Mouse (Mus musculus) MEL (cell line): ENCODE data around the gene Slc25a19. TPM values are rescaled to one million over a fixed set of nuclear protein-coding genes. Genes with fewer than 3 reads are reported as not detected.

Source experiments
- DNase-seq: peaks from one replicate; pipeline ENCODE4 v3.0.0; 2011; ENCODE audit warnings: low read depth, low spot score
- H3K27ac ChIP-seq: 2 replicates; pipeline ENCODE4 v1.5.1; 2012; ENCODE audit warnings: low read depth, mild to moderate bottlenecking, control low read depth, low read length, moderate library complexity; ENCODE audit not compliant: control insufficient read depth
- H3K27me3 ChIP-seq, 2 experiments: fragments of 150-350 bp in 1 of 2; sonication (generic) in 1 of 2; 2 replicates each; pipeline ENCODE4 v1.6.1; 2012; ENCODE audit warnings: low read length in 2 of 2, mild to moderate bottlenecking in 2 of 2, improper control_type of control experiment in 1 of 2, moderate library complexity in 1 of 2; ENCODE audit not compliant: insufficient read depth in 2 of 2, control insufficient read depth in 1 of 2
- H3K36me3 ChIP-seq, 2 experiments: 2 replicates each; pipeline ENCODE4 v1.6.1; 2012 to 2014; ENCODE audit warnings: low read length in 2 of 2, improper control_type of control experiment in 1 of 2, inconsistent platforms in 1 of 2, mild to moderate bottlenecking in 1 of 2; ENCODE audit not compliant: insufficient read depth in 2 of 2, control insufficient read depth in 1 of 2
- H3K4me1 ChIP-seq, 2 experiments: fragments of 150-350 bp in 1 of 2; sonication (generic) in 1 of 2; 2 replicates each; pipeline ENCODE4 v1.6.1; 2012; ENCODE audit warnings: low read length in 2 of 2, improper control_type of control experiment in 1 of 2, mild to moderate bottlenecking in 1 of 2; ENCODE audit not compliant: insufficient read depth in 2 of 2, control insufficient read depth in 1 of 2
- H3K4me3 ChIP-seq, 2 experiments: fragments of 150-350 bp in 1 of 2; sonication (generic) in 1 of 2; 2 replicates each; pipeline ENCODE4 v1.5.1; 2012; ENCODE audit warnings: low read depth in 2 of 2, low read length in 2 of 2, mild to moderate bottlenecking in 2 of 2, moderate library complexity in 2 of 2, control low read depth in 1 of 2, improper control_type of control experiment in 1 of 2; ENCODE audit not compliant: control insufficient read depth in 1 of 2, insufficient read depth in 1 of 2
- H3K79me2 ChIP-seq: 2 replicates; pipeline ENCODE4 v1.6.1; 2012; ENCODE audit warnings: mild to moderate bottlenecking, low read length, moderate library complexity; ENCODE audit not compliant: control insufficient read depth, poor library complexity, insufficient read depth
- H3K9ac ChIP-seq: 2 replicates; pipeline ENCODE4 v1.6.1; 2012; ENCODE audit warnings: low read depth, mild to moderate bottlenecking, control low read depth, low read length, moderate library complexity; ENCODE audit not compliant: control insufficient read depth, poor library complexity, severe bottlenecking
- H3K9me3 ChIP-seq: fragments of 150-350 bp; sonication (generic); replicated peaks from 2 replicates; pipeline ENCODE4 v1.6.1; 2012; ENCODE audit warnings: mild to moderate bottlenecking, low read length, improper control_type of control experiment, moderate library complexity; ENCODE audit not compliant: insufficient read depth
- CHD1 ChIP-seq: IDR thresholded peaks from 2 replicates; pipeline ENCODE4 v1.6.1; 2012; ENCODE audit warnings: low read depth, mild to moderate bottlenecking, inconsistent platforms, low read length, improper control_type of control experiment
- CHD2 ChIP-seq: IDR thresholded peaks from 2 replicates; pipeline ENCODE4 v1.6.1; 2011; ENCODE audit warnings: low read length, improper control_type of control experiment
- ELF1 ChIP-seq: IDR thresholded peaks from 2 replicates; pipeline ENCODE4 v1.6.1; 2014; ENCODE audit warnings: low read depth, mild to moderate bottlenecking, inconsistent platforms, low read length, improper control_type of control experiment, moderate library complexity
- EP300 ChIP-seq, 2 experiments: IDR thresholded peaks; 2 replicates each; pipeline ENCODE4 v1.6.1; 2011; ENCODE audit warnings: improper control_type of control experiment in 2 of 2, low read length in 2 of 2, low read depth in 1 of 2, mild to moderate bottlenecking in 1 of 2
- ETS1 ChIP-seq: IDR thresholded peaks from 2 replicates; pipeline ENCODE4 v1.6.1; 2012; ENCODE audit warnings: low read depth, mild to moderate bottlenecking, inconsistent platforms, low read length, improper control_type of control experiment, moderate library complexity
- HCFC1 ChIP-seq: IDR thresholded peaks from 2 replicates; pipeline ENCODE4 v1.6.1; 2012; ENCODE audit warnings: low read depth, mild to moderate bottlenecking, inconsistent platforms, low read length, improper control_type of control experiment, moderate library complexity
- JUND ChIP-seq: IDR thresholded peaks from 2 replicates; pipeline ENCODE4 v1.6.1; 2011; ENCODE audit warnings: low read depth, mild to moderate bottlenecking, improper control_type of control experiment, low read length
- MAFK ChIP-seq: IDR thresholded peaks from 2 replicates; pipeline ENCODE4 v1.6.1; 2011; ENCODE audit warnings: low read depth, mild to moderate bottlenecking, low read length, improper control_type of control experiment, borderline replicate concordance
- MAX ChIP-seq: IDR thresholded peaks from 2 replicates; pipeline ENCODE4 v1.6.1; 2011; ENCODE audit warnings: low read length, improper control_type of control experiment
- MAZ ChIP-seq: IDR thresholded peaks from 2 replicates; pipeline ENCODE4 v1.6.1; 2012; ENCODE audit warnings: low read depth, mild to moderate bottlenecking, inconsistent platforms, low read length, improper control_type of control experiment
- MEF2A ChIP-seq: IDR thresholded peaks from 2 replicates; pipeline ENCODE4 v1.6.1; 2014; ENCODE audit warnings: low read depth, mild to moderate bottlenecking, inconsistent platforms, low read length, improper control_type of control experiment; ENCODE audit not compliant: poor library complexity, insufficient replicate concordance, severe bottlenecking; ENCODE audit errors: extremely low read depth
- MYB ChIP-seq: IDR thresholded peaks from 2 replicates; pipeline ENCODE4 v1.6.1; 2011; ENCODE audit warnings: mild to moderate bottlenecking, low read depth, low read length, improper control_type of control experiment
- MYC ChIP-seq: IDR thresholded peaks from 2 replicates; pipeline ENCODE4 v1.6.1; 2011; ENCODE audit warnings: low read depth, mild to moderate bottlenecking, low read length, improper control_type of control experiment, moderate library complexity
- NRF1 ChIP-seq: IDR thresholded peaks from 2 replicates; pipeline ENCODE4 v1.6.1; 2014; ENCODE audit warnings: low read depth, mild to moderate bottlenecking, inconsistent platforms, low read length, improper control_type of control experiment, moderate library complexity; ENCODE audit not compliant: poor library complexity, insufficient read depth, severe bottlenecking
- POLR2A ChIP-seq, 2 experiments: IDR thresholded peaks; 2 replicates each; pipeline ENCODE4 v1.6.1; 2011 to 2012; ENCODE audit warnings: low read length in 2 of 2, mild to moderate bottlenecking in 2 of 2, control low read depth in 1 of 2, improper control_type of control experiment in 1 of 2, low read depth in 1 of 2, moderate library complexity in 1 of 2; ENCODE audit not compliant: control insufficient read depth in 1 of 2, insufficient read depth in 1 of 2, poor library complexity in 1 of 2
- POLR2AphosphoS2 ChIP-seq: IDR thresholded peaks from 2 replicates; pipeline ENCODE4 v1.6.1; 2011; ENCODE audit warnings: low read length, improper control_type of control experiment
- POLR2AphosphoS5 ChIP-seq: IDR thresholded peaks from 2 replicates; pipeline ENCODE4 v1.6.1; 2012; ENCODE audit warnings: low read depth, borderline replicate concordance, mild to moderate bottlenecking, inconsistent platforms, low read length, moderate library complexity, mixed read lengths
- SIN3A ChIP-seq: IDR thresholded peaks from 2 replicates; pipeline ENCODE4 v1.6.1; 2012; ENCODE audit warnings: low read length, improper control_type of control experiment, inconsistent platforms
- SMC3 ChIP-seq: IDR thresholded peaks from 2 replicates; pipeline ENCODE4 v1.6.1; 2011; ENCODE audit warnings: low read depth, low read length, improper control_type of control experiment
- TAL1 ChIP-seq: IDR thresholded peaks from 2 replicates; pipeline ENCODE4 v1.6.1; 2012; ENCODE audit warnings: mild to moderate bottlenecking, inconsistent platforms, low read length, moderate library complexity, mixed read lengths
- TBP ChIP-seq: IDR thresholded peaks from 2 replicates; pipeline ENCODE4 v1.8.0; 2011; ENCODE audit warnings: low read depth, low read length, improper control_type of control experiment
- TCF12 ChIP-seq: IDR thresholded peaks from 2 replicates; pipeline ENCODE4 v1.6.1; 2014; ENCODE audit warnings: low read depth, mild to moderate bottlenecking, inconsistent platforms, low read length, improper control_type of control experiment, moderate library complexity
- UBTF ChIP-seq: IDR thresholded peaks from 2 replicates; pipeline ENCODE4 v1.6.1; 2012; ENCODE audit warnings: low read depth, mild to moderate bottlenecking, inconsistent platforms, low read length, improper control_type of control experiment, moderate library complexity, borderline replicate concordance; ENCODE audit not compliant: insufficient read depth
- USF1 ChIP-seq: IDR thresholded peaks from 2 replicates; pipeline ENCODE4 v1.6.1; 2014; ENCODE audit warnings: low read depth, mild to moderate bottlenecking, inconsistent platforms, low read length, improper control_type of control experiment, moderate library complexity
- USF2 ChIP-seq, 2 experiments: IDR thresholded peaks; 2 replicates each; pipeline ENCODE4 v1.6.1; 2011 to 2012; ENCODE audit warnings: improper control_type of control experiment in 2 of 2, low read length in 2 of 2, borderline replicate concordance in 1 of 2, inconsistent platforms in 1 of 2, low read depth in 1 of 2, mild to moderate bottlenecking in 1 of 2; ENCODE audit not compliant: insufficient read depth in 1 of 2
- ZMIZ1 ChIP-seq: IDR thresholded peaks from 2 replicates; pipeline ENCODE4 v1.6.1; 2012; ENCODE audit warnings: low read depth, mild to moderate bottlenecking, inconsistent platforms, low read length, improper control_type of control experiment, moderate library complexity
- ZNF384 ChIP-seq: IDR thresholded peaks from 2 replicates; pipeline ENCODE4 v1.6.1; 2012; ENCODE audit warnings: low read depth, mild to moderate bottlenecking, inconsistent platforms, low read length, improper control_type of control experiment
- polyA plus RNA-seq, 2 experiments: library from polyadenylated mRNA; stranded (reverse) in 1 of 2; unstranded in 1 of 2; fragments of >175 nt in 1 of 2; fragments of >200 nt in 1 of 2; gene quantifications; 2 replicates each; pipeline versions ENCODE4 v1.2.1 to v1.2.4; 2012; ENCODE audit warnings: low replicate concordance in 2 of 2, low read depth in 1 of 2; ENCODE audit not compliant: insufficient read length in 2 of 2, insufficient read depth in 1 of 2, missing spikeins in 1 of 2
- total RNA-seq: library from RNA; depleted of rRNA; stranded (reverse); fragments of 300-350 nt; gene quantifications from 2 replicates; pipeline ENCODE4 v1.2.3, GENCODE M21; 2012

Gene Slc25a19
- total and polyA plus RNA-seq, 3 experiments = 35.3 to 43.1 TPM; not detected in 1

DNA sequence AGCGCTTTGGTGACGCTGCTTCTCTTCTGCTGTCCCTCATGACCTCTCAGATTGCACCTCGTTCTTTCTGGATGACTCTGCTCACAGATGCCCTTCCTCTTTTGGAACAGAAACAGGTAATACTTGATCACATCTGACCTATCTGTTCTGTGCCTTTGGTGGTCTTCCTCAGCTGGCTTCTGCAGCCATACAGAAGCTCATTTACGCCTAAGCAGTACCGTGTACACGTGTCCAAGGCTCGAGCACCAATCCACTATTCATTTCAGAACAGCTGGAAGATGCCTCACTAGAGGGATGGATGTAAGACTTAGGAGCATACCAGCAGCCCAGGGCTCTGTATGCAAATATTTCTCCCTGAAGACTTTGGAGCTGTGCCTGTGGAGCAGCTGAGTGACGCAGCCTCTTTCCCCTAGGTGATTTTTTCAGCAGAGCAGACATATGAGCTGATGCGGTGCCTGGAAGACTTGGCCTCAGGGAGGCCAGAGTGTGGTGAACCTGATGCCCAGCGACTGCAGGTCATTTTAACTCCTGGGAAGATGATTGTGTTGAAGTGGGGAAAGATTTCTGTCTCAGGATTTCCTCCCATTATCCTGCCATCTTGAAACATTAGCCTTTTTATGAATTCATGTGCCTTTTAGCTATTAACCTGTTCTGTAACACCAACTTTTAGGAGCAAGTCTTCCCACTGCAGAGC lies 45.0 kb downstream of the Slc25a19 start:
- Histone ChIP-seq H3K4me1 (no peaks in the 10 kb centered on the region), H3K9me3 (no peaks in the 10 kb centered on the region), H3K27ac (no peak overlapping the region), H3K9ac (no peak overlapping the region), H3K27me3 (no peaks in the 10 kb centered on the region), H3K4me3 (no peak overlapping the region), H3K79me2 (no peaks in the 10 kb centered on the region), H3K36me3 (peaks cover 0 to 14% of the 10 kb centered on the region in 2 experiments; a peak in 2 of 4 replicates)
- no peak for DNase-seq
- TF ChIP-seq SMC3 (0 out of 2 replicates have a peak, but pooled peaks have one; percentile 18), USF1 (no peak), NRF1 (no peak), MEF2A (no peak), POLR2AphosphoS5 (0 out of 2 replicates have a peak, but pooled peaks have one; percentile 18), JUND (no peak), ELF1 (no peak), TCF12 (no peak), POLR2A (IDR thresholded peaks at IDR 0.05; ENCODE audit: control insufficient read depth in 1 of 2, insufficient read depth in 1 of 2, low read depth in 1 of 2, low read length in 2 of 2, poor library complexity in 1 of 2) (peak in 1 of 2 experiments; percentile 64; a peak in 2 of 4 replicates), TBP (no peak), CHD2 (no peak), MAFK (no peak), SIN3A (no peak), USF2 (IDR thresholded peaks at IDR 0.05; ENCODE audit: borderline replicate concordance in 1 of 2, insufficient read depth in 1 of 2, low read depth in 1 of 2, low read length in 2 of 2) (no peak), ETS1 (no peak), POLR2AphosphoS2 (peak; percentile 52; the same call in 1 of the 2 replicates), EP300 (IDR thresholded peaks at IDR 0.05; ENCODE audit: low read depth in 1 of 2, low read length in 2 of 2) (no peak), CHD1 (no peak), MYB (no peak)
- TF ChIP-seq, all 39 proteins: peak for 4

DNA sequence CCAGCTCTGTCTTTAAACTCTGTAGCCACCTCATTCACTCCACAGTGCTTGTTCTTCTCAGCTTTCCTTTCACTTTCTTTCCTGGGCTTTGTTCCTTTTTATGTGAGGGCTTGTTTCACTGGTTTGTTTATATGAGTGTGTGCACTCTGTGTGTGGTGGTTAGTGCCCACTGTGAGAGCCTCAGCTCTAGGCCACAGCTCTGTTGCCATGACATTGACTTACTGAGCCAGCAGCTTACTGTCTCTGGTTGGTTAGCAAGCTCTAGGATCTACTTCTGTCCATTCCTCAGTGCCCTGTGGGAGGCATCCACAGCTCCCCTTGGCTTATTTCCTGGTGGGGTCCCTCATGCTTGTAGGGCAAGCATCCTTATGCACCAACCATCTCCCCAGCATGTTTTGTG lies 49.0 kb downstream of the Slc25a19 start:
- H3K27ac ChIP-seq = no peak overlapping the region
- no peaks in the 10 kb centered on the region for H3K27me3 ChIP-seq
- H3K79me2 ChIP-seq = peaks cover 2% of the 10 kb centered on the region; the same call in 1 of the 2 replicates
- no peaks in the 10 kb centered on the region for H3K9me3 ChIP-seq
- no peak overlapping the region for H3K4me3 ChIP-seq
- TF ChIP-seq ZMIZ1 (no peak), HCFC1 (no peak), MAZ (no peak), ZNF384 (no peak), MYC (no peak), MAX (no peak), TAL1 (no peak), UBTF (no peak), TCF12 (no peak)
- H3K9ac ChIP-seq = no peak overlapping the region
- peaks cover 0 to 15% of the 10 kb centered on the region in 2 experiments; a peak in 2 of 4 replicates for H3K36me3 ChIP-seq
- no peak for DNase-seq
- H3K4me1 ChIP-seq = no peaks in the 10 kb centered on the region
